Mouse (Mus musculus) right cerebral cortex, postnatal 14 days (tissue): Measurements from ENCODE around the gene Actb.

ENCODE experiments used
- DNase-seq: peaks from one replicate; pipeline ENCODE4 v3.0.0; 2022

Actb gene

DNA sequence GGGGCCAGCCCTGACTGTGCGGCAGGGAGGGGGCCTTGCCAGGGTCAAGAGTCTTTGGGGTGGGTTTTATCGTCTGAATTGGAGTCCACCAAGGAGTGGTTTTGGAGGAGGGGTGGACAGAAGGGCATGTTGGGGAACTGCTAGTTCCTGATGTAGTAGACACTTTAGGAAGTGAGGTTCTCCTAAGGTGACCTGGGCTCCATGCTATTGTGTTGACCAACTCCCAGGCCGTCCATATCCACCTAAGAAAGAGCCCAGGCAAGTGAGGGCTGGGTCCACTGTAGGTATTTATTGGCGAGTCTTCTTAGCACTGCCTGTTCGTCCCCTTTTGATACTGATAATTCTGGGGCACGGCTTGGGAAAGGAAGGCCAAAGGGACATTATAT lies 14.5 kb upstream of the Actb start:
- no peak for DNase-seq

GRCm38 (mm10) chr5:142920311-142921073 lies 13.9 kb upstream of the Actb start:
- DNase-seq: no peak

- no peak for DNase-seq
Observed at GRCm38 (mm10) chr5:142917402-142917801, 10.8 kb upstream of the Actb start.

DNA sequence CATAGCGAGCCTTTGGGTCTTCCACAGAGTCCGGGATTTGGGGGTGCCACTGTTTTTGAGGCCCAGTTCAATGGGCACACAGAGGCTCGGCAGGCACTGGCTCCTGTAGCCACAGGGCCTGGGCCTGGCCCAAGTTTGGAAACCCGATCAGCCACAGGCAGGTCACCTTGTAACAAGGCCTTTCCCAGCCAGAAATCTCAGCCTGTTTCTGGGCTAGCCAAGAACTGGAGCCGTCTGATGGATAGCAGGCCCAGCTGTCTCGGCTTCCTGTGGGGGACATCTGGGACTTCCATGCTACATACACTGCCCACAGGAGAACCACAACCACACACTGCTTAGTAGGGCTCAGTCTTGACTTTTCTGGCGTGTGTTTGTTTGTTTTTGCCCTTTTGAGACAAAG lies 10.0 kb upstream of the Actb start:
- no peak for DNase-seq

DNA sequence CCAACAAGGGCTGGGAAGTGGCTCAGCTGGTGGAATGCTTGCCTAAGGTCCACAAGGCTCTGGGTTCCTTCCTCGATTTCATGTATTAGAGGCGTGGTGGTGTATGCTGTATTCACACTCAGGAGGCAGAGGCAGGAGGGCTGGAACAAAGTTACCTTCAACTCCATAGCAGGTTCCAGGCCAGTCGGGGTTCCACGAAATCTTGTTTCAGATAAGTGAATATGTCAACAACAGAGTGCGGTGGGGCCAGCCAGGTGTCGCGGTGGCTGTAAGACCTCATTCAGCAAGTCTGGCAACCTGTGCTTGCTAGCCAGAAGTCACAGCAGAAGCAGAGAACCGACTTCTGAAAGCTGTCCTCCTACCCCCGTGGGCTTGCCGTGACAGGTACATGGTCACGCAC lies 8.7 kb upstream of the Actb start:
- DNase-seq: no peak

DNA sequence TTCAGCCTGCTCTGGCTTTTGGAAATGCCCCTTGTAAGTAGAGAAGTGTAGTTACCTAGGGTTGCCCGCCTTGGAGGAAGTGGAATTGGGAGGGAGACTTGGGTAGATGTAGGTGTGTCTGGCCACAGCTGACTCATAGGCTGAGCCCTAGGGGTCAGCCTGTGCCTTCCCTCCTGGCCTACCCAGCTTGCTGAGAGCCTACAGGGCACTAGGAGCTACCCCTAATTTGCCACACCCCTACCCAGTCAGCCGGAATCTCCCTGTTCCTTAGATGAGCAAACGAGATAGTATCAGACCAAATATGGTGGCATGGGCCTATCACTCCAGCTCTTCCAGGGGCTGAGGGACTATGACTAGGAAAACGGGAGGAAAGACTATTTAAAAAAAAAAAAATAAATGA lies 6.2 kb upstream of the Actb start:
- DNase-seq: no peak

GRCm38 (mm10) chr5:142912320-142912719 lies 5.8 kb upstream of the Actb start:
- no peak for DNase-seq

- DNase-seq: no peak
Observed at GRCm38 (mm10) chr5:142911629-142912028, 5.1 kb upstream of the Actb start.

DNA sequence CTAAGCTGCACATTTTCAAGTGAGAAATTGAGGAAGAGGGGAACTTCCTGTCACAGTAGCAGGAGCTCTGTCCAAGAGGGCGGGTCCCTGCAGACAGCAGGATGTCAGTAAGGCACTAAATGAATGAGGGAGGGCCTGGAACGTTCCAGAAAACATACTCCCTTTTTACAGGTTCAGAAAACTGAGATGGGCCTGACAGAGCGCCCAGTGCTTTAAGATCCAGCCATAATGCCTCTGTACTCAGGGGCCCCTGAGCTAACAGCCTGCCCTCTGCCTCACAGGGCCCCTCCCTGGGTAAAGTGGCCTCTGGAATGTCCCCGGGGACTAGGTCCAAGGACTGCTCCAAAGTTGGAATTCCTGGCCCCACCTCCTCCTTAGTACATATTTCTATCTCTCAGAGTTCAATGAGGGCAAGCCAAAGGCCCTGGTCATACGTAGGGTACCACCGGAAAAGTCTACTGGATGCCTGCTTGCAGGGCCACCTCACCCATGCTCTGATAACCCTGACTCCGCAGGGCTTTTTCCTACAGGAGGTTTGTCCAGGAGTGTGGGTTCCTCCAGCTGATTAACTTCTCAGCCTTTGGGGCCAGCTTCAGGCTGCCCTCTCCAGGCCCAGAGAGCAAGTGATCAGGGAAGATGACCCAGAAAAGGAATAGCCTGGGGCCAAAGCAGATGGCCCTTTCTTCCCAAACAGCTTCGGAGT lies 3.2 kb upstream of the Actb start:
- no peak for DNase-seq

GRCm38 (mm10) chr5:142908941-142909575 lies 2.5 kb upstream of the Actb start:
- DNase-seq: no peak

DNA sequence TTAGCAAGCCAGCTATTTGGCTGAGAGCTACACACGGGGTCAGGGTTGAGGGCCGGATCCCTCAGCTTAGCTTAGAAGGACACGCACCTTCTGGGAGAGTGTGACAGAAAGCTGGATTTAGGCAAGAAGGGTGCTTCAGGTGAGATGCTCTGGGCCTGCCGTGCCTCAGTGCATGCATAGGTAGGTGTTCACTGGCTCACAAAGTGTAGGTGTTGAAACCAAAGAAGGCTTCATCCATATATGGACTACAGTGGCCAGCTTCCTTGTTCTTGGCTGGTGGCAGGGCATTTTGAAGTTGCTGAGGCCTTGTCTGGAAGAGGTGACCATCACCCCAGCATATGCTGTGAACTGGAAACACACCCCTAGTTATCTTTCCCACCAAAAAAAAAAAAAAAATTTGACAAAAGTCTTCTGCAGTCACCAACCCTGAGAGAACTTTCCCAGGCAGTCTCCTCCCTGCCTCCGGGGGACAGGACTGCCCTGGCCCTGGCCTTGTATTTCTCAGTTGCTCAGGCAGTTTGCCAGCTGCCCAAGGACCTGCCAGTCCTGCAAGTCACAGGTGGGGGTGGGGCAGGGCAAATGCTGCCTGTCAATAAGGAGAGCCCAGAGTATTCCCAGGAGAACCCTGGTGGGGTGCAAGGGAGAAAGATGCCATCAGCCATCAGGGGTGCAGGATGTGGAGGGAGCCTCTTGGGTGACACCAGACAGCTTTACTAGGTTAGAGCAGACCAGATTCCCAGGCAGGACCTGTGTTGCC lies 1.4 kb upstream of the Actb start:
- no peak for DNase-seq

GRCm38 (mm10) chr5:142907048-142907802 lies 671 bp upstream of the Actb start:
- DNase-seq: peak; percentile 71

- peak; percentile 98 for DNase-seq
Observed at GRCm38 (mm10) chr5:142905725-142906531, 626 bp downstream of the Actb start.

GRCm38 (mm10) chr5:142905038-142905695 lies 1.4 kb downstream of the Actb start:
- no peak for DNase-seq

GRCm38 (mm10) chr5:142904208-142905037 lies 2.1 kb downstream of the Actb start:
- DNase-seq: no peak

DNA sequence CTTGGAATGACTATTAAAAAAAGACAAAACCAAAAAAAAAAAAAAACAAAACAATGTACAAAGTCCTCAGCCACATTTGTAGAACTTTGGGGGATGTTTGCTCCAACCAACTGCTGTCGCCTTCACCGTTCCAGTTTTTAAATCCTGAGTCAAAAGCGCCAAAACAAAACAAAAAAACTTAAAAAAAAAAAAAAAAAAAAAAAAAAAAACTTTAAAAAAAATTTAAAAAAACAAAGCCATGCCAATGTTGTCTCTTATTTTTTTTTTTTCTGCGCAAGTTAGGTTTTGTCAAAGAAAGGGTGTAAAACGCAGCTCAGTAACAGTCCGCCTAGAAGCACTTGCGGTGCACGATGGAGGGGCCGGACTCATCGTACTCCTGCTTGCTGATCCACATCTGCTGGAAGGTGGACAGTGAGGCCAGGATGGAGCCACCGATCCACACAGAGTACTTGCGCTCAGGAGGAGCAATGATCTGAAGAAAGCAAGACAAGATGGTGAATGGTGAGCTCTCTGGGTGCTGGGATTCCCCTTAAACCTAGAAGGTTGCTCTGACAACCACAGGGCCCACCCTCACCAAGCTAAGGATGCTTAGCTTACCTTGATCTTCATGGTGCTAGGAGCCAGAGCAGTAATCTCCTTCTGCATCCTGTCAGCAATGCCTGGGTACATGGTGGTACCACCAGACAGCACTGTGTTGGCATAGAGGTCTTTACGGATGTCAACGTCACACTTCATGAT lies 2.9 kb downstream of the Actb start:
- no peak for DNase-seq

DNA sequence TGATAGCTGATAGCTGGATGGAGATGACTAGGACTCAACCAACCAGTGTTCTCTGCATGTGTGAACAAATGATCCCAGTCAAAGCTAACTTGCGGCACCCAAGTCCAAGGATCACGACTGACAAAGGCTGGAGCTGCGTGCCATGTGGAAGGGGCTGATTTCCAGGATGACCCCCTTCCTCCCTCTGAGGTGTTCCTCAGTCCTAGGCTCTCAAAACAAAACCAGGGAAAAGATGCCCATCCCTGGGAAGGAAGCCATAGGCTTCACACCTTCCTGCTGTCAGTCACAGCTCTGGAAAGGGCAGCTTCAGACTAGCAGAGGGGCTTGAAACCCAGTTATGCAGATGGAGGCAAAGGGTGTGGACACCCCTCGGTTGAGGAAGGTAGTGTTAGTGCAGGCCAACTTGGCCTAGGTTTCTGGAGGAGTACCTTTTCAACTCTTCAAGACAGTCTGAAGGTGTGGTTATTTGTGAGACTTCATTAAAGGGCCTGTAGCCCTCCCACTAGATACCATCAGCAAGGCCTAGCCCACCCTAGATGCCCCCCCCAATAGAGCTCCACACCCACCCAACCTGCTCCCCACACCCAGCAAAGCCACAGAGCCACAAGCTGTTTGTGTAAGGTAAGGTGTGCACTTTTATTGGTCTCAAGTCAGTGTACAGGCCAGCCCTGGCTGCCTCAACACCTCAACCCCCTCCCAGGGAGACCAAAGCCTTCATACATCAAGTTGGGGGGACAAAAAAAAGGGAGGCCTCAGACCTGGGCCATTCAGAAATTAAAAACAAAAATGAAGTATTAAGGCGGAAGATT lies 3.8 kb downstream of the Actb start:
- DNase-seq: no peak

DNA sequence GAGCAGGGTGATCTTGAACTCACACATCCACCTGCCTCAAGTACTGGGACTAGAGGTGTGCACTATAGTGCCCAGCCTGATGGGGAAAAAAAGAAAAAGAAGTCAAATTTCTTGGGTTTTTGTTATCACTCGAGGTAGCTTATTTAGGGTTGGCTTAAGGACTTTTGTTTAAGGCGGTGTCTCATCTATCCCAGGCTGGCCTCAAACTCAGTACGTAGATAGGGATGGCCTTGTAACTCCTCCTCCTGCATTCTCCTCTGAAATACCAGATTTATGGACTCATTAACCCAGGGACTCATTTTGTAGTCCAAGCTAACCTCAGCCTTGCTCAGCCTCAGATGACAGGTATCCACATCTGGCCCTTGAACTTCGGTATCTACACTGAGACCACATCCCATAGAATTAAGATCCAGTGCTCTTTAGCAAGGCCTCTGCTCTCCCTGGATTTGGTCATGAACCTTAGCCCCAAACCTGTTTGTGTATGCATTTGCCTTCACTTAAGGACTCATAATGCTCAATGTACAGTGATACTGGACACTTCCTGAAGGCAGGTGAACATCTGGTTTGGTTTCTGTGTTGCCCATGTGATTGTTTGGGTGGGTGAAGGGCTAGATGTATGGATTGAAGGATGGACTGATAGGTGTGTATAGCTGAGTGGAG lies 4.6 kb downstream of the Actb start:
- DNase-seq: no peak
